Mouse (Mus musculus): ENCODE measurements at regions not wholly inside any gene's neighbourhood (a gene's known extent, or its start where the extent isn't known, plus 50 kb on each side); places are given as distances from the start of the nearest gene placed in this dataset.

GRCm38 (mm10) chrX:117770252-117770651, 656.8 kb upstream of the Tgif2lx2 start:
- peak; percentile 3 to 4 for DNase-seq (ENCODE audit: low spot score in 2 of 2)
